Mouse (Mus musculus) lung, embryonic 16.5 days (tissue): Measurements from ENCODE around the gene Aldh1a7. TPM values are rescaled to one million over a fixed set of nuclear protein-coding genes. Genes with fewer than 3 reads are reported as not detected.
"Not testable (repeated sequence)": the region's sequence is repeated elsewhere in the genome, so short reads cannot be mapped to it uniquely, and the experiment has no call there.

Source experiments
- ATAC-seq: fragments of 200-750 bp; cut with Nextera tagmentation; 2 replicates; pipeline ENCODE4 v1.8.0; 2017; ENCODE audit warnings: low read depth, mild to moderate bottlenecking, moderate library complexity
- H3K27ac ChIP-seq: fragments of 300-500 bp; sonication (generic); 2 replicates; pipeline ENCODE4 v1.5.1; 2014; ENCODE audit warnings: mild to moderate bottlenecking, control low read depth, low read length
- H3K27me3 ChIP-seq: fragments of 300-500 bp; sonication (generic); 2 replicates; pipeline ENCODE4 v1.6.1; 2014; ENCODE audit warnings: low read depth, low read length, mixed read lengths; ENCODE audit not compliant: control insufficient read depth, insufficient read depth
- H3K36me3 ChIP-seq: fragments of 300-500 bp; sonication (generic); 2 replicates; pipeline ENCODE4 v1.6.1; 2014; ENCODE audit warnings: low read length; ENCODE audit not compliant: control insufficient read depth, insufficient read depth
- H3K4me1 ChIP-seq: fragments of 300-500 bp; sonication (generic); replicated peaks from 2 replicates; pipeline ENCODE4 v1.6.1; 2014; ENCODE audit warnings: low read length, mixed read lengths; ENCODE audit not compliant: control insufficient read depth, insufficient read depth
- H3K4me2 ChIP-seq: fragments of 300-500 bp; sonication (generic); 2 replicates; pipeline ENCODE4 v1.6.1; 2014; ENCODE audit warnings: low read depth, low read length, control low read depth
- H3K4me3 ChIP-seq: fragments of 300-500 bp; sonication (generic); 2 replicates; pipeline ENCODE4 v1.5.1; 2014; ENCODE audit warnings: mild to moderate bottlenecking, low read length, control low read depth
- H3K9ac ChIP-seq: fragments of 300-500 bp; sonication (generic); 2 replicates; pipeline ENCODE4 v1.6.1; 2014; ENCODE audit warnings: low read length, control low read depth
- H3K9me3 ChIP-seq: fragments of 300-500 bp; sonication (generic); 2 replicates; pipeline ENCODE4 v1.6.1; 2016; ENCODE audit warnings: low read length; ENCODE audit not compliant: control insufficient read depth
- WGBS: fragments of 180-500 bp; shearing (Covaris S2); extraction: QIAGEN DNeasy Blood & Tissue Kit; methylation state at CpG from one replicate; pipeline ENCODE4 v1.1.7; 2014; 5-methylcytosine and 5-hydroxymethylcytosine counted together
- polyA plus RNA-seq: library from polyadenylated mRNA; unstranded; fragments of >200 nt; fragmentation: Nextera tagmentation; extraction: Ambion mirVana; gene quantifications from 2 replicates; pipeline ENCODE4 v1.2.1, GENCODE M21; 2015

The Aldh1a7 gene
- polyA plus RNA-seq, 1 experiment from 2014 or later: 120 TPM

GRCm38 (mm10) chr19:20653082-20653676, 74.2 kb downstream of the Aldh1a7 start:
- WGBS: 71% methylated on average over 1 of the region's 1 CpGs
- no peak overlapping the region for H3K27ac ChIP-seq
- ATAC-seq: no peak
- H3K9ac ChIP-seq: no peak overlapping the region
- no peak overlapping the region for H3K4me3 ChIP-seq
- no peaks in the 10 kb centered on the region for H3K27me3 ChIP-seq
- H3K4me2 ChIP-seq: no peak overlapping the region
- H3K4me1 ChIP-seq: no peaks in the 10 kb centered on the region
- H3K9me3 ChIP-seq: no peaks in the 10 kb centered on the region
- no peaks in the 10 kb centered on the region for H3K36me3 ChIP-seq

GRCm38 (mm10) chr19:20650008-20650407, 77.4 kb downstream of the Aldh1a7 start:
- no peaks in the 10 kb centered on the region for H3K36me3 ChIP-seq
- H3K27me3 ChIP-seq: no peaks in the 10 kb centered on the region
- no peaks in the 10 kb centered on the region for H3K4me1 ChIP-seq
- no peak overlapping the region for H3K9ac ChIP-seq
- no peak overlapping the region for H3K4me2 ChIP-seq
- H3K4me3 ChIP-seq: no peak overlapping the region
- no peaks in the 10 kb centered on the region for H3K9me3 ChIP-seq
- ATAC-seq: no peak
- 15% methylated on average over 2 of the region's 2 CpGs for WGBS
- no peak overlapping the region for H3K27ac ChIP-seq

GRCm38 (mm10) chr19:20647496-20647895, 79.9 kb downstream of the Aldh1a7 start:
- H3K9me3 ChIP-seq, H3K4me2 ChIP-seq, H3K4me3 ChIP-seq, H3K4me1 ChIP-seq, H3K9ac ChIP-seq, H3K27ac ChIP-seq, ATAC-seq, H3K27me3 ChIP-seq, H3K36me3 ChIP-seq: not testable (repeated sequence)

- Histone ChIP-seq H3K36me3 (no peaks in the 10 kb centered on the region), H3K27ac (no peak overlapping the region), H3K4me1 (no peaks in the 10 kb centered on the region), H3K9ac (no peak overlapping the region), H3K4me2 (no peak overlapping the region), H3K27me3 (no peaks in the 10 kb centered on the region), H3K4me3 (no peak overlapping the region), H3K9me3 (no peaks in the 10 kb centered on the region)
- no peak for ATAC-seq
- WGBS: 60% methylated on average over 3 of the region's 3 CpGs
Measured at GRCm38 (mm10) chr19:20644346-20644745, 83.0 kb downstream of the Aldh1a7 start.

Other genes starting within 250 kb of the Aldh1a7 start
- gene Aldh1a1, start 234.8 kb downstream of the Aldh1a7 start, polyA plus RNA-seq: 28.1 and 31.8 TPM in 2 replicates
- gene Tmc1, start 226.6 kb upstream of the Aldh1a7 start, polyA plus RNA-seq: 0.06 TPM in 1 of 2 replicates, not detected in the other